Mouse (Mus musculus): ENCODE data around the gene Srgap3. TPM values are rescaled to one million over a fixed set of nuclear protein-coding genes. Genes with fewer than 3 reads are reported as not detected.

Srgap3 gene
- polyA plus RNA-seq, 1 experiment from 2014 or later, result 3.5 TPM

DNA sequence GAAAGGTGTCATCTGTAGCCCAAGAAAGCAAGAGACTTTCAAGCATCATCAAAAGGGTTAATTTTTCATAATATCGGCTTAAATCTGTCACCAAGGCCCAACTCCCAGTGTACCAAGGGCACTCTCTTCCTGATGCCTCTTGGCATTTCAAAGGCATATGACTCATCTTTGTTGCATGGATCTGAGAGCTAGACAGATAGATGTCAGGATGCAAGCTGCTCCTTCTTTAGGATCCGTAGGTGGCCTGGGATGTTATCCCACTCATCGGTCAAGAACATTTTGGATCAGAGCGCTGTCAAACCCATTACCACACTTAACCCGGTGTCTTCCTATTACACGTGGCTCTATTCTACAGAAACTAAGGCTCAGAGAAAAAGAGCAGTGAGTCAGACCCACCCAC is 192.1 kb downstream of the Srgap3 start:
- no peaks in the 10 kb centered on the region for H3K9me3 ChIP-seq (ENCODE audit: control insufficient read depth, low read length)
- H3K9ac ChIP-seq (ENCODE audit: low read depth, low read length), result no peak overlapping the region
- no peak overlapping the region for H3K27ac ChIP-seq (ENCODE audit: low read depth, low read length)
- no peaks in the 10 kb centered on the region for H3K36me3 ChIP-seq (ENCODE audit: control insufficient read depth, insufficient read depth, low read length)
- no peaks in the 10 kb centered on the region for H3K27me3 ChIP-seq (replicated peaks; ENCODE audit: control insufficient read depth, insufficient read depth, low read length)
- no peak overlapping the region for H3K4me3 ChIP-seq (ENCODE audit: low read depth, low read length)
- H3K4me1 ChIP-seq (replicated peaks; ENCODE audit: control insufficient read depth, insufficient read depth, low read length), result no peaks in the 10 kb centered on the region
- ATAC-seq (replicated peaks; ENCODE audit: low FRiP score), result no peak
- WGBS, result 86% methylated on average over 6 of the region's 6 CpGs
- H3K4me2 ChIP-seq, result no peak overlapping the region
- no peak for DNase-seq (ENCODE audit: low spot score)

DNA sequence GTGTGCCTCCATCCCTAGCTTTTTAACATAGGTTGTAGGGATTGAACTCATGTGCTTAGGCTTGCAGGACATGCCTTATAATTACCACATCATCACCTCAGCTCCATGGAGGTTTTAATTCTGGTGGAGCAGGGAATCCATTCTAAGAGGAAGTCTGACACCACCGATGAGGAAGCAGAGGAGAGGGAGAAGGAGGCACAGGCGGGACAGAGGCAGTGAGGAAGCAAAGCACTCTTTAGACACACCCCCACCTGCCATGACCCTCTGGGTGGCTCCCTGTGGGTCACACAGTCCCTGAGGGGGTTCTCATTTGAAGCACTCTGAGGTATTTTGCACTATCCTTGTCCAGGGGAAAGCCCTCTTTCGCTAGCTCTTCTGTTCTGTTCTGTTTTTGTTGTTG is 194.5 kb downstream of the Srgap3 start:
- WGBS, result 58% methylated on average over 3 of the region's 3 CpGs
- Histone ChIP-seq H3K27me3 (replicated peaks; ENCODE audit: control insufficient read depth, insufficient read depth, low read length) (no peaks in the 10 kb centered on the region), H3K4me3 (ENCODE audit: low read depth, low read length) (no peak overlapping the region), H3K4me1 (replicated peaks; ENCODE audit: control insufficient read depth, insufficient read depth, low read length) (no peaks in the 10 kb centered on the region), H3K36me3 (ENCODE audit: control insufficient read depth, insufficient read depth, low read length) (no peaks in the 10 kb centered on the region), H3K4me2 (no peak overlapping the region), H3K9ac (ENCODE audit: low read depth, low read length) (no peak overlapping the region), H3K27ac (ENCODE audit: low read depth, low read length) (no peak overlapping the region), H3K9me3 (ENCODE audit: control insufficient read depth, low read length) (no peaks in the 10 kb centered on the region)
- ATAC-seq (replicated peaks; ENCODE audit: low FRiP score) (no peak), DNase-seq (ENCODE audit: low spot score) (no peak)

DNA sequence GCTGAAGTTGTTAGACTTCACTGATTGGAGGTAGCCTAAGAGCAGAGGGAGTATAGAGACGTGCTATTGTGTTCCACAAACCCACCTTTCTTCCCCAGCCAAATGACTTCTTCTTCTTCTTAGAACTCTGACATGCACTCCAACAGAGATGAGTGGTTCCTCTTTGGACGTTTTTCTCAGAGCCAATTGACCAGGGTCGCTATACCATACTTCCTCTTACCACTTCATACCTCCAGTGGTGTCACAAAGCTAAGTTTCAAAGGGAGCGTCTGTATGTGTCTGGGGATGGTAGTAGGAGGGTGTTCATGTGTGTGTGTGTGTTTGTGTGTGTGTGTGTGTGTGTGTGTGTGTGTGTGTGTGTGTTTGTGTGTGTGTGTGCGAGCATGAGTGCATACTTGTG is 195.1 kb downstream of the Srgap3 start:
- DNase-seq (ENCODE audit: low spot score) (no peak), ATAC-seq (replicated peaks; ENCODE audit: low FRiP score) (no peak)
- Histone ChIP-seq H3K4me2 (no peak overlapping the region), H3K4me3 (ENCODE audit: low read depth, low read length) (no peak overlapping the region), H3K9ac (ENCODE audit: low read depth, low read length) (no peak overlapping the region), H3K27me3 (replicated peaks; ENCODE audit: control insufficient read depth, insufficient read depth, low read length) (no peaks in the 10 kb centered on the region), H3K36me3 (ENCODE audit: control insufficient read depth, insufficient read depth, low read length) (no peaks in the 10 kb centered on the region), H3K9me3 (ENCODE audit: control insufficient read depth, low read length) (no peaks in the 10 kb centered on the region), H3K4me1 (replicated peaks; ENCODE audit: control insufficient read depth, insufficient read depth, low read length) (no peaks in the 10 kb centered on the region), H3K27ac (ENCODE audit: low read depth, low read length) (no peak overlapping the region)
- 39% methylated on average over 5 of the region's 5 CpGs for WGBS

DNA sequence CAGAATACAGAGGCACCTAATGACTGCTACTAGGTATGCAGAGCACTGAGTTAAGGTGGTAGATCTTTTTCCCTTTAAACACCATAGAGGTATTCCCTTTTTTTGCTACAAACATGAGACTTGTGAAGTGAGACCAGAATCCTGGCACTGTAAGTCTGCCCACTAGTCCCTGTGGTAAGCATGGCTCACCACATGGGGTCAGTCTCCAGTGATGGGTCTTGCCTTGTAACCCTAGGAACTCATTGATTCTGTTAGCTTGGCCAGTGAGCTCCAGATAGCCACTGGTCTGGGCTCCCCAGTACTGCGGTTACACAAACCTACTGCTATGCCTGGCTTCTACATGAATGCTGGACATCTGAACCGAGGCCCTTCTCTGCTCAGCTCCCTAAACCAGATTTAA is 204.8 kb downstream of the Srgap3 start:
- no peaks in the 10 kb centered on the region for H3K9me3 ChIP-seq (ENCODE audit: control insufficient read depth, low read length)
- no peaks in the 10 kb centered on the region for H3K27me3 ChIP-seq (replicated peaks; ENCODE audit: control insufficient read depth, insufficient read depth, low read length)
- no peak overlapping the region for H3K4me2 ChIP-seq
- 77% methylated on average over 2 of the region's 2 CpGs for WGBS
- no peaks in the 10 kb centered on the region for H3K4me1 ChIP-seq (replicated peaks; ENCODE audit: control insufficient read depth, insufficient read depth, low read length)
- no peak for DNase-seq (ENCODE audit: low spot score)
- no peak overlapping the region for H3K4me3 ChIP-seq (ENCODE audit: low read depth, low read length)
- H3K27ac ChIP-seq (ENCODE audit: low read depth, low read length), result no peak overlapping the region
- ATAC-seq (replicated peaks; ENCODE audit: low FRiP score), result no peak
- H3K9ac ChIP-seq (ENCODE audit: low read depth, low read length), result no peak overlapping the region
- H3K36me3 ChIP-seq (ENCODE audit: control insufficient read depth, insufficient read depth, low read length), result no peaks in the 10 kb centered on the region

DNA sequence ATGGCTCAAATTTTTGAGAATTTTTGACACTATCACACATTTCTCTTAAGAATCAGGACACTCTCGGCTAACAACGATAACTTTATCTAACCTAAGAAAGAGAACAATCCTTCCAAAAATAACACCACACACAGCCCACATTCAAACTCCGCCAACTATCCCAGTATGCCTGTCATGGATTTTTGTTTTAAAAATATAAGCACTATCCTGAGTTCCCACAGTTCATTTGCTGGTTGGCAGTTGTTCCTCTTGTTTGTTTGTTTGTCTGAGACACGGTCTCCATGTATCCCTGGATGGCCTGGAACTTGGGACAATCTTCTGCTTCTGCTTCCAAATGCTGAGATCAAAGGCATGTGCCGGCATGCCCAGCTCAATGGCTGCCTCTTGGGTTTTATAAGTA is 205.3 kb downstream of the Srgap3 start:
- no peaks in the 10 kb centered on the region for H3K36me3 ChIP-seq (ENCODE audit: control insufficient read depth, insufficient read depth, low read length)
- no peak overlapping the region for H3K27ac ChIP-seq (ENCODE audit: low read depth, low read length)
- DNase-seq (ENCODE audit: low spot score), result no peak
- H3K27me3 ChIP-seq (replicated peaks; ENCODE audit: control insufficient read depth, insufficient read depth, low read length), result no peaks in the 10 kb centered on the region
- H3K9ac ChIP-seq (ENCODE audit: low read depth, low read length), result no peak overlapping the region
- no peak overlapping the region for H3K4me2 ChIP-seq
- WGBS, result 81% methylated on average over 5 of the region's 5 CpGs
- no peaks in the 10 kb centered on the region for H3K4me1 ChIP-seq (replicated peaks; ENCODE audit: control insufficient read depth, insufficient read depth, low read length)
- H3K4me3 ChIP-seq (ENCODE audit: low read depth, low read length), result no peak overlapping the region
- no peaks in the 10 kb centered on the region for H3K9me3 ChIP-seq (ENCODE audit: control insufficient read depth, low read length)
- ATAC-seq (replicated peaks; ENCODE audit: low FRiP score), result no peak

DNA sequence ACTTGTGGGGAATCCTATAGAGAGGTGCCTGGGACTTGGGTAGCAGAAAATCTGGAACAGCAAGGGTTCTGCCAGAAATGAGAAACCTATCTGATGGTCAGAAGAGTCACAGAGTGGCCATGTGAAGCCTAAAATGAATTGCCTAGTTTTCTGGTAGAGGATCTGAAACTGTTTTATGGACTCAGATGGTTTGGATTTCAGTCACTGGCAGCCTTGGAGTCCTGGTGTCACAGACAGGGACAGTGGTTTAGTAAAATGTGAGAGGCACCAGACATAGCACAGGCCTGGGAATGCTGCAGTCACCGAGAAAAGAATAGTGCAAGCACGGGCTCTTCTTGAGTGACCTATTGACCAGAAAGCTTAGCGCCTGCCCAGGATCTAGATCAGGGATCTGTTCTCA is 207.4 kb downstream of the Srgap3 start:
- no peaks in the 10 kb centered on the region for H3K9me3 ChIP-seq (ENCODE audit: control insufficient read depth, low read length)
- H3K4me2 ChIP-seq, result no peak overlapping the region
- 92% methylated on average over 3 of the region's 3 CpGs for WGBS
- DNase-seq (ENCODE audit: low spot score), result no peak
- no peaks in the 10 kb centered on the region for H3K36me3 ChIP-seq (ENCODE audit: control insufficient read depth, insufficient read depth, low read length)
- no peak overlapping the region for H3K4me3 ChIP-seq (ENCODE audit: low read depth, low read length)
- no peak overlapping the region for H3K9ac ChIP-seq (ENCODE audit: low read depth, low read length)
- no peak overlapping the region for H3K27ac ChIP-seq (ENCODE audit: low read depth, low read length)
- H3K4me1 ChIP-seq (replicated peaks; ENCODE audit: control insufficient read depth, insufficient read depth, low read length), result no peaks in the 10 kb centered on the region
- no peaks in the 10 kb centered on the region for H3K27me3 ChIP-seq (replicated peaks; ENCODE audit: control insufficient read depth, insufficient read depth, low read length)
- ATAC-seq (replicated peaks; ENCODE audit: low FRiP score), result no peak

DNA sequence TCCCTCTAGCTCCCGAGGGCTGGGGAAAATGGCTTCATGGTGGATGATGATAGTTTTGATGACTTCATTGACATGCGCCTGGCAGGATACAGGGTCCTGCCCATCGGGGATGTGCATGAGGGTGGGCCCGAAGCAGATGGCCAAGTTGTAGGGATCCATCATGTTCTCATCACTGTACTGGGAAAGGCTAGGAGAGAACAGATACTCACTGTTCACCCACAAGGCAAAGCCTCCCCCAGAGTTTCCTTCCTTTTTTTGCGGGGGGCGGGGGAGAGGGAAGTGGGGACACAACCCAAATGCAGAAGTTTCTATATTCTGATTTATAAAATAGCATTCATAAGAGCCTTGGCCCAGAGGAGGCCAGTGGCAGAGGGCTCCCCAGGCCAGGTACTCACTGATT is 208.1 kb downstream of the Srgap3 start:
- Histone ChIP-seq H3K4me3 (ENCODE audit: low read depth, low read length) (no peak overlapping the region), H3K36me3 (ENCODE audit: control insufficient read depth, insufficient read depth, low read length) (no peaks in the 10 kb centered on the region), H3K4me2 (no peak overlapping the region), H3K27ac (ENCODE audit: low read depth, low read length) (no peak overlapping the region), H3K9me3 (ENCODE audit: control insufficient read depth, low read length) (no peaks in the 10 kb centered on the region), H3K4me1 (replicated peaks; ENCODE audit: control insufficient read depth, insufficient read depth, low read length) (no peaks in the 10 kb centered on the region), H3K27me3 (replicated peaks; ENCODE audit: control insufficient read depth, insufficient read depth, low read length) (no peaks in the 10 kb centered on the region), H3K9ac (ENCODE audit: low read depth, low read length) (no peak overlapping the region)
- 69% methylated on average over 6 of the region's 6 CpGs for WGBS
- DNase-seq (ENCODE audit: low spot score) (no peak), ATAC-seq (replicated peaks; ENCODE audit: low FRiP score) (no peak)

DNA sequence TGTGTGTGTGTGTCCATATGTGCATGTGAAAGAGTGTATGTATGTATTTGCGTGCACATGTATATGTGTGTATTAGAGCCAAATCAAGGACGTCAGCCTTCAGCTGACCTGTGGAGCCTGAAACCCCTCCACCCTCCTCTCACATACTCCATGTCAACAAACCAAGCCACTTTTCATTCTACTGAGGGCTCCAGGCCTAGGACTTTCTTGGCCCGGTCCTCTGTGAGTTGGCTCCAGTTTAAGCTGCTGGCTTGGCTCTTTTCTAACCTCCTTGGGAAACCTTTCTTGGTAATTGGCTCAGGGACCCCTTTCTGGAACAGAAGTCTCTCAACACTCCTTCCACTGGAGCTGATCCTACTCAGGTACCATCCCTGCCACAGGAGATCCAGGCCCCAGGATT is 210.6 kb downstream of the Srgap3 start:
- WGBS, result 90% methylated on average over 3 of the region's 3 CpGs
- H3K9ac ChIP-seq (ENCODE audit: low read depth, low read length), result no peak overlapping the region
- ATAC-seq (replicated peaks; ENCODE audit: low FRiP score), result no peak
- H3K27me3 ChIP-seq (replicated peaks; ENCODE audit: control insufficient read depth, insufficient read depth, low read length), result no peaks in the 10 kb centered on the region
- no peaks in the 10 kb centered on the region for H3K36me3 ChIP-seq (ENCODE audit: control insufficient read depth, insufficient read depth, low read length)
- H3K4me1 ChIP-seq (replicated peaks; ENCODE audit: control insufficient read depth, insufficient read depth, low read length), result no peaks in the 10 kb centered on the region
- no peak overlapping the region for H3K27ac ChIP-seq (ENCODE audit: low read depth, low read length)
- DNase-seq (ENCODE audit: low spot score), result no peak
- H3K9me3 ChIP-seq (ENCODE audit: control insufficient read depth, low read length), result no peaks in the 10 kb centered on the region
- no peak overlapping the region for H3K4me3 ChIP-seq (ENCODE audit: low read depth, low read length)
- H3K4me2 ChIP-seq, result no peak overlapping the region

DNA sequence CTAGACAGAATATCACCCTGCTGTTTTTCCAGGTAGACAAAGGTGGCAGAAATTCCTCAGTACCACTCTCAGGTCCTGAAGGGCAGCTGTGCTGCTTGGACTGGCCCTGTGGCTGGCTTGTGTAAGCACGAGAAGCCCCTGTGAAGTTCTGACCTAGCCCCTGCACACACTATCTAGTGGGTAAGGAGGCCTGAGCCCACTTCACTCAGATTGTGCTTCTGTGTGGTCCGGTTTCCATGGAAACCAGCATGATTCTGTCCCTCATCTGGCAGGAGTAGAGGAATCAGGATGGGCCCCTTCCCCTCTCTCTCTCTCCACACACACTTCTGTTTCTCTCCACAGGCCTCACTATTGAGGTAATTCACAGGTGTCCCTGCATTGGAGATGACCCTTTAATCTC is 212.0 kb downstream of the Srgap3 start:
- no peaks in the 10 kb centered on the region for H3K9me3 ChIP-seq (ENCODE audit: control insufficient read depth, low read length)
- no peak overlapping the region for H3K27ac ChIP-seq (ENCODE audit: low read depth, low read length)
- H3K9ac ChIP-seq (ENCODE audit: low read depth, low read length), result no peak overlapping the region
- H3K4me3 ChIP-seq (ENCODE audit: low read depth, low read length), result no peak overlapping the region
- H3K4me1 ChIP-seq (replicated peaks; ENCODE audit: control insufficient read depth, insufficient read depth, low read length), result no peaks in the 10 kb centered on the region
- 68% methylated on average over 2 of the region's 2 CpGs for WGBS
- ATAC-seq (replicated peaks; ENCODE audit: low FRiP score) (no peak), DNase-seq (ENCODE audit: low spot score) (no peak)
- H3K27me3 ChIP-seq (replicated peaks; ENCODE audit: control insufficient read depth, insufficient read depth, low read length), result no peaks in the 10 kb centered on the region
- H3K36me3 ChIP-seq (ENCODE audit: control insufficient read depth, insufficient read depth, low read length), result no peaks in the 10 kb centered on the region
- H3K4me2 ChIP-seq, result no peak overlapping the region

All from liver, embryonic 11.5 days (tissue).